Comparison of ENCODE assay signal across 24 mouse cellular contexts in the genomic region with DNA sequence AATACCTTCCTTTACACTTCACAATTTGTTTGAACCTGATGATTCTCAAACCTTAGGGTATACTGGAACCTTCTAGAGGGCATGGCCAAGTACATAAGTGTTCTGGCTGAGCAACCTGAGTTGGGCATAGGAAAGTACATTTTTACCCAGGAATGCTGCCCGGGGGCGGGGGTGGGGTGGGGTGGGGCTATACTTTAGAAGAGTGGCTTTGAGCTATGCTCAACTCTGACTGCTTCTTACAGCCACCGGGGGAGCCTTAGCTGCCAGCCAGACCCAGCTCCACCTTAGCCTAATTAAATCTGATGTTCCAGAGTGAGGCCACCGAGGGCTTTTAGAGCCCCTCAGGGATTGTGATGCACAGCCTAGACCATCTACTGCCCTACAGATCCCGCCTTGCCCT. TPM values are rescaled to one million over a fixed set of nuclear protein-coding genes. Genes with fewer than 3 reads are reported as not detected.
"Had no signal": no experiment of that assay in that cellular context is flagged by ENCODE, and none has a peak within 500 bp of the region (broad histone marks: within the 10 kb centered on the region; RNA-seq: fewer than 3 reads in every experiment).

No protein-coding gene starts in this region.

- H3K9ac ChIP-seq: liver, embryonic 14.5 days; lung, embryonic 14.5 days; midbrain, embryonic 12.5 days; neural tube, embryonic 13.5 days; neural tube, embryonic 15.5 days had no signal

- H3K4me1 ChIP-seq: midbrain, embryonic 10.5 days; midbrain, embryonic 12.5 days; neural tube, embryonic 15.5 days had no signal

- ATAC-seq: midbrain, embryonic 16.5 days had no signal

- H3K4me2 ChIP-seq: lung, embryonic 14.5 days; midbrain, embryonic 12.5 days; neural tube, embryonic 13.5 days; neural tube, embryonic 15.5 days had no signal

- DNase-seq: lung, adult 18-20 months; lung, embryonic 14.5 days; lung, postnatal 4 days; midbrain, embryonic 14.5 days; retina, postnatal 1 day; right cerebral cortex, adult 18-20 months; right cerebral cortex, postnatal 25 days; right cerebral cortex, postnatal 4 days; spleen, adult 18-20 months; thymus, adult 18-20 months; thymus, postnatal 14 days; thymus, postnatal 36 days had no signal

- H3K9me3 ChIP-seq: midbrain, embryonic 12.5 days; neural tube, embryonic 13.5 days; neural tube, embryonic 15.5 days had no signal

- H3K27me3 ChIP-seq: midbrain, embryonic 12.5 days; neural tube, embryonic 13.5 days; neural tube, embryonic 15.5 days had no signal

- H3K27ac ChIP-seq: liver, embryonic 14.5 days; midbrain, embryonic 10.5 days; midbrain, embryonic 12.5 days; neural tube, embryonic 13.5 days; neural tube, embryonic 15.5 days had no signal

- H3K36me3 ChIP-seq: midbrain, embryonic 10.5 days; midbrain, embryonic 12.5 days; neural tube, embryonic 13.5 days; neural tube, embryonic 15.5 days had no signal

- H3K4me3 ChIP-seq: midbrain, embryonic 10.5 days; midbrain, embryonic 12.5 days; myocyte; neural tube, embryonic 13.5 days; neural tube, embryonic 15.5 days had no signal

RNA-seq across cellular contexts. Expression of a gene that starts 13.4 kb away (rescaled TPM):
- total RNA-seq: megakaryocyte, adult 5-6 weeks; megakaryocyte-erythroid progenitor cell, adult 5-6 weeks had no signal
- polyA plus RNA-seq: liver, embryonic 14.5 days; liver, embryonic 16.5 days; midbrain, embryonic 10.5 days; midbrain, embryonic 12.5 days; midbrain, embryonic 14.5 days; midbrain, embryonic 16.5 days; myocyte; neural tube, embryonic 11.5 days; neural tube, embryonic 13.5 days; neural tube, embryonic 15.5 days; thymus, postnatal 0 days had no signal
